Mouse (Mus musculus): Measurements from ENCODE around the gene Jak1.

Gene Jak1

GRCm38 (mm10) chr4:101192241-101192976 is 72.7 kb downstream of the Jak1 start:
- no peak for DNase-seq (ENCODE audit: low spot score in 2 of 2)

- DNase-seq (ENCODE audit: low spot score in 2 of 2) = no peak
Measured at GRCm38 (mm10) chr4:101187381-101187780, 77.7 kb downstream of the Jak1 start.

- DNase-seq (ENCODE audit: low spot score in 2 of 2) = no peak
Measured at GRCm38 (mm10) chr4:101186591-101186990, 78.5 kb downstream of the Jak1 start.

GRCm38 (mm10) chr4:101185216-101185615 is 79.9 kb downstream of the Jak1 start:
- DNase-seq (ENCODE audit: low spot score in 2 of 2) = no peak

GRCm38 (mm10) chr4:101182603-101183011 is 82.5 kb downstream of the Jak1 start:
- DNase-seq (ENCODE audit: low spot score in 2 of 2) = no peak

- no peak for DNase-seq (ENCODE audit: low spot score in 2 of 2)
Measured at GRCm38 (mm10) chr4:101180681-101181080, 84.4 kb downstream of the Jak1 start.

- no peak for DNase-seq (ENCODE audit: low spot score in 2 of 2)
Measured at GRCm38 (mm10) chr4:101179836-101180235, 85.2 kb downstream of the Jak1 start.

GRCm38 (mm10) chr4:101179076-101179475 is 86.0 kb downstream of the Jak1 start:
- DNase-seq (ENCODE audit: low spot score in 2 of 2) = no peak

- DNase-seq (ENCODE audit: low spot score in 2 of 2) = no peak
Measured at GRCm38 (mm10) chr4:101177796-101178195, 87.3 kb downstream of the Jak1 start.

GRCm38 (mm10) chr4:101176123-101176522 is 89.0 kb downstream of the Jak1 start:
- no peak for DNase-seq (ENCODE audit: low spot score in 2 of 2)

GRCm38 (mm10) chr4:101174916-101175625 is 90.0 kb downstream of the Jak1 start:
- no peak for DNase-seq (ENCODE audit: low spot score in 2 of 2)

GRCm38 (mm10) chr4:101172738-101173137 is 92.3 kb downstream of the Jak1 start:
- no peak for DNase-seq (ENCODE audit: low spot score in 2 of 2)

- peak in 1 of 2 experiments; percentile 37 for DNase-seq (ENCODE audit: low spot score in 2 of 2)
Measured at GRCm38 (mm10) chr4:101168189-101168778, 96.8 kb downstream of the Jak1 start.

- no peak for DNase-seq (ENCODE audit: low spot score in 2 of 2)
Measured at GRCm38 (mm10) chr4:101167777-101168176, 97.3 kb downstream of the Jak1 start.

GRCm38 (mm10) chr4:101165776-101166175 is 99.3 kb downstream of the Jak1 start:
- DNase-seq (ENCODE audit: low spot score in 2 of 2) = no peak

- DNase-seq (ENCODE audit: low spot score in 2 of 2) = no peak
Measured at GRCm38 (mm10) chr4:101164673-101165072, 100.4 kb downstream of the Jak1 start.

GRCm38 (mm10) chr4:101164189-101164588 is 100.9 kb downstream of the Jak1 start:
- DNase-seq (ENCODE audit: low spot score in 2 of 2) = no peak

GRCm38 (mm10) chr4:101160821-101161220 is 104.3 kb downstream of the Jak1 start:
- DNase-seq (ENCODE audit: low spot score in 2 of 2) = no peak

GRCm38 (mm10) chr4:101159191-101159764 is 105.8 kb downstream of the Jak1 start:
- DNase-seq (ENCODE audit: low spot score in 2 of 2) = no peak

GRCm38 (mm10) chr4:101158282-101158681 is 106.8 kb downstream of the Jak1 start:
- DNase-seq (ENCODE audit: low spot score in 2 of 2) = no peak

GRCm38 (mm10) chr4:101157476-101157875 is 107.6 kb downstream of the Jak1 start:
- no peak for DNase-seq (ENCODE audit: low spot score in 2 of 2)

- no peak for DNase-seq (ENCODE audit: low spot score in 2 of 2)
Measured at GRCm38 (mm10) chr4:101155541-101155940, 109.5 kb downstream of the Jak1 start.
